Mouse (Mus musculus) brown adipose tissue, adult 24 weeks (tissue): ENCODE results near the gene Aym1. TPM values are rescaled to one million over a fixed set of nuclear protein-coding genes. Genes with fewer than 3 reads are reported as not detected.

Experiments used
- polyA plus RNA-seq: library from polyadenylated mRNA; stranded (reverse); fragments of >200 nt; gene quantifications from 2 replicates; pipeline ENCODE4 v1.2.4, GENCODE M21; 2012; ENCODE audit not compliant: missing spikeins, insufficient read depth, insufficient read length

The Aym1 gene
- polyA plus RNA-seq, 1 experiment = not detected

Other genes starting within 250 kb of the Aym1 start
- gene 2900026A02Rik, start 136.1 kb upstream of the Aym1 start, polyA plus RNA-seq = 3.5 and 5.5 TPM in 2 replicates
- not detected in 2 replicates for gene Tmem211, start 130.4 kb upstream of the Aym1 start, polyA plus RNA-seq
- gene Sgsm1, start 46.5 kb upstream of the Aym1 start, polyA plus RNA-seq = 0.33 and 0.59 TPM in 2 replicates
- 1.9 and 2.0 TPM in 2 replicates for gene Wscd2, start 133.0 kb downstream of the Aym1 start, polyA plus RNA-seq